Mouse (Mus musculus) retina, postnatal 1 day (tissue): ENCODE results near the gene Ppme1.

Experiments used
- DNase-seq: peaks from one replicate; pipeline ENCODE4 v3.0.0-alpha.2; 2012

Ppme1 gene

GRCm38 (mm10) chr7:100371495-100372451 lies at the start of gene Ppme1, which contains the start of gene C2cd3:
Gene Ppme1 (minus strand): TSS chr7:100372307.
Gene C2cd3 (plus strand): TSS chr7:100372233.
- DNase-seq = peak; percentile 100

GRCm38 (mm10) chr7:100408684-100409083 lies 36.6 kb upstream of the Ppme1 start:
- no peak for DNase-seq

GRCm38 (mm10) chr7:100407677-100408076 lies 35.6 kb upstream of the Ppme1 start:
- no peak for DNase-seq

GRCm38 (mm10) chr7:100402715-100403114 lies 30.6 kb upstream of the Ppme1 start:
- peak; percentile 2 for DNase-seq

DNA sequence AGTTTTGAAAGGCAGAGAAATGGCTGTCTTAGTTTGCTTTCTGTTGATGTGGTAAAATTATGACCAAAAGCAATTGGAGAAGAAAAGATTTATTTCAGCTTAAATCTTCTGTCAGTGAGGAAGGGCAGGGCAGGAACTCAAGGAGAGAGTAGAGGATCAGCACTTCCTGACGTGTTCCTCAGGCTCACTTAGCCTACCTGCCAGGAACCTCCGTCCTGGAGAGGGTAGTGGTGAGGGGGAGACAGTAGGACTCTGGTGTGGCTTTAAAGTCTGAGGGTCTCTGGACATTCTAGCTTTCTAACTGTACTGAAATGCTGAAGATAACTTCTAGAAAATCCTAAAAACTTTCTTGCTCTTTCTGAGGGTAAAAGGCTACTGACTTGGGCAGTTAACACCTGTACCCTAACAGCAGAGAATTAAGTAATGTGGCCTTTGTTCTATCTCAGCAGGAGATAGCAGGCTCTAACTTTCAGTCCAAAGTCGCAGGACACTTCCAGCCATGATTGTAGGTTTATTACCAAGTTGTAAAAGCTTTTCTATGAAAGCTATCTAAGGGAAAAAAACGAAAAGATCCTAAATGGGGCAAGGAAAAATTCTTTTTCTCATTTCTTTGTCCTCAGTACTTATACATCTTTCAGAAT lies 28.9 kb upstream of the Ppme1 start:
- DNase-seq = no peak

- peak; percentile 47 for DNase-seq
Observed at GRCm38 (mm10) chr7:100399231-100399913, 27.3 kb upstream of the Ppme1 start.

DNA sequence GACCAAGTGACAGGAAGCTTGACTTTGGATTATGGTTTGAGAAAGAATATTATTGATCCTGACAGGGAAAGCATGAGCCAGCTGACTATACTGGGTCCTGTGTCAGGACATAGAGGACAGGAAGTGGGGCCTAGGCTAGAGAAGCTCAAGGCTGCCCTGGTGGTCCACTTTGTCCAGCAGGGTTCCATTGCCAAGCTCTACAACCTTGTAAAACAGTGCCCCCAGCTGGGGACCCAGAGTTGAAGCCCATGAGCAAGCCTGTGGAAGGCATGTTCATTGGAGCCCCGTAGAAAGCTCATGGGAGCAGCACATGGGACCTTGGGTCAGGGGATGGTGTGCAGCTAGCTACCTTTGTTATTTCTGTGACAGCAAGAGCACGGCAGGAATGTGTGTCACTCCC lies 20.2 kb upstream of the Ppme1 start:
- peak; percentile 20 for DNase-seq

GRCm38 (mm10) chr7:100390166-100390565 lies 18.1 kb upstream of the Ppme1 start:
- DNase-seq = no peak

GRCm38 (mm10) chr7:100388174-100388573 lies 16.1 kb upstream of the Ppme1 start:
- DNase-seq = no peak

GRCm38 (mm10) chr7:100383207-100383606 lies 11.1 kb upstream of the Ppme1 start:
- no peak for DNase-seq

GRCm38 (mm10) chr7:100381161-100381560 lies 9.1 kb upstream of the Ppme1 start:
- peak; percentile 37 for DNase-seq

DNA sequence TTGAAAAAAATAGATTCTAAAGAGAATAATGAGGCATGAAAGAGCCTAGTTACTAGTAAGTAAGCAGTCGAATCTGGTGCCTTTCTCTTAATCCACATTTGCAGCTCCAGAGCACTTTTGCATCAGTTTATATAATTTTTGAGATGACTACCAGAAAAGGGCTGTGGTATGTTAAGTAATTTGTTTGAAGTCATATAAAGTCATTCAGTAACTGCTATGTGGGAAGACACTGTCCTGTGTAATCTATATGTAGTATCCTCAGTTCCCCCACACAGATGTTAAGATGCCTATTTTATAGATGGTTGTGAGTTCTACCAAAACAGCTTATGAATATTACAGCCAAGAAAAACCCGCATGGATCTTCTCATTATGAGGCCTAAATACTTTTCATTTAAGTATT lies 6.2 kb upstream of the Ppme1 start:
- DNase-seq = no peak

- no peak for DNase-seq
Observed at GRCm38 (mm10) chr7:100372452-100372980, 409 bp upstream of the Ppme1 start.

- no peak for DNase-seq
Observed at GRCm38 (mm10) chr7:100364888-100365287, 7.2 kb downstream of the Ppme1 start.

DNA sequence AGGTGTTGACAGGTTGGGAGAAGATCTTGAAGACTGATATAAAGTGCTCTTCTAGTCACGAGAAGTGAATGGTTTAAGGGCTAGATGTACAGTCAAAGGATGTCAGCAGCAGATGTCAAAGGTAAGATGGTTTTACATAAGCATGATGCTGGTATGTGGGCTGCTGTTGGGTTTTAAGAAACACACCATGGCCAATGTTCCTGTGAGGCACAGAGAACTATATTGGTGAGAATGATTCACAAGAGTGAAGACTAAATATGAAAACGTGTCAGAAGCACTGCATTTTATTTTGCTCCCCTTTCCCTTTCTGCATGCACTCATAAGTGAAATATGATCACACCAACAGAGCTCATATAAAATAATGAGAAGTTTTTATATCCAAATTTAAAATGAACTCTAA lies 8.9 kb downstream of the Ppme1 start:
- no peak for DNase-seq

- DNase-seq = no peak
Observed at GRCm38 (mm10) chr7:100357856-100358255, 14.3 kb downstream of the Ppme1 start.

DNA sequence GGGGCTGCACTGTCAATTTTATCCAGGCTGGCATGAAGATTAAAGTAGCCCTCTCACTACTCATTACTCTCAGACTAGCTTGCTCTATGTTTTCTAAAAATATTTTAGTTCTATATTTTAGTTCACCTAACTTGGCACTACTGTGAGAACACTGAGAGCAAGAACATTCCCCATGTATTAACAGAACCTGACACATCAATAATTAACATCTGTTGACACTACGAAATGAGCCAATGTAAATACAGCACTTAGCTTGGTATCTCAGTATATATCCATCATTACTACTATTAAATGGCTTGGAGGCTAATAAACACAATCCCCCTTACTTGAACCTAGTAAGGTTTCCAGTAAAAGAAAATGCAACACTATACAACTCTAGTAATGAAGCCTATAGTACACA lies 15.3 kb downstream of the Ppme1 start:
- DNase-seq = no peak

- no peak for DNase-seq
Observed at GRCm38 (mm10) chr7:100356324-100356723, 15.8 kb downstream of the Ppme1 start.

DNA sequence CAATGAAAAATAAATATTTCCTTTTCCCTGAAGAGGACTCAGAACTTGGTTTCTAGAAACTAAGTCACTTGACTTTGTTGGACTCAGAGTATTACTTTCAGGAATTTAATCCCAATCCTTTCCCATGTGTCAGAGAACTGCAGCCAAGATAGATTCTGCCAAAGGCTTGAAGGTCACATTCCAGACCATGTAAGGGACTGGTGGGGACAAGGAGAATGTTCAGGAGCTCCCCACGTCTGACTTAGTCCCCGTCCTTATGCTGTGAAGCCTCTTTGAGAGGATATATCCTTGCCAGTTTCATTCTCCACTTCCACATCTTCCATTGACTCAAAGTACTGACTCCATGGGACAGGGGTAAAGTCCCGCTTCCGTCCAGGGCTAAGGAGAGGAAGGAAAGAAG lies 17.1 kb downstream of the Ppme1 start:
- no peak for DNase-seq

- no peak for DNase-seq
Observed at GRCm38 (mm10) chr7:100335921-100336320, 36.2 kb downstream of the Ppme1 start.

DNA sequence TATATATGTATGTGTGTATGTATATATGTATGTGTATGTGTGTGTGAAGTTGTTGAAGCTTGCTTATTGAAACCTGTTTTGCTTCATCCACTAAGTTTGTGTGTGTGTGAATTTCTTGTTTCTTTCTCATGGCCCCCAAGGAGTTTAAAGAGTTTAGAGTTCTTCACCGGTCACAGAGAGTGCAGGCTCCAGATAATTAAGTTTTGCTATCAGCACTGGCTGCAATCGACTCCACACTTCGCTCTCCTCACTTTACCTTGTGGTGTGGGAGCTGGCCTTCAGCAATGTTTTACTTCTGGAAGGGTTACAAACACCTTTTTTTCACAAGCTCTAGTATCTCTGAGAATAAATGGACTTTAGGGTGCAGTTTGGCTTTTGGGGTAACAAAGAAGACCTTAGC lies 40.8 kb downstream of the Ppme1 start:
- DNase-seq = no peak

DNA sequence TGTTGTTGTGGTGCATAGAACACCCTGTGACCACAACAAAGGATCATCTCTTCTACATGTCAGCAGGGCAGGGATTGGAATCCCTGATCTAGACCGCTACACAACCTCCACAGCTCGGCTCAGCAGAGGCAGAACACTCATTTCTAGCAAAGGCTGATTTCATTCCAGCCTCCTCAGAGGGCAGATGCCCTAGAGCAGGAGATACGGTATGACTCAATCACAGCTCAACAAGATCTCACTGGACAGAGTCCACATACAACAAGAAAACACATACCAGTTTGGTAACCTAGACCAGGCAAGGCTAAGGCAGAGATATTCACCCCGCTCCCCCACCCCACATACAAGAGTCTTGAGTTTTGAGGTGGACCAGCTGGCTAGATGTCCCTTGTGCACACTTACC lies 43.5 kb downstream of the Ppme1 start:
- no peak for DNase-seq

- no peak for DNase-seq
Observed at GRCm38 (mm10) chr7:100327514-100327913, 44.6 kb downstream of the Ppme1 start.
